Mouse (Mus musculus): ENCODE results near the gene Armc7.
"Not testable (repeated sequence)": the region's sequence is repeated elsewhere in the genome, so short reads cannot be mapped to it uniquely, and the experiment has no call there.

DNA sequence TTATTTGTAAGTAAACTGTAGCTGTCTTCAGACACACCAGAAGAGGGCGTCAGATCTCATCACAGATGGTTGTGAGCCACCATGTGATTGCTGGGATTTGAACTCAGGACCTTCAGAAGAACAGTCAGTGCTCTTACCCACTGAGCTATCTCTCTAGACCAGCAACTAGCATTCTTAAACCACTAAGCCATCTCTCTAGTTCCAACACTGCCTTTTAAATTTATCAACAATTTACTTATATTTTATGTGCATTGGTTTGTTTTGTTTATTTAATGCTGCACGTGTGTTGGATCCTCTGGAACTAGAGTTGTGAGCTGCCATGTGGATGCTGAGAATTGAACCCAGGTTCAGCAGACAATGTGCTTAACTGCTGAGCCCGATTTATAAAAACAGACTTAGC lies 51.0 kb downstream of the Armc7 start:
- TF ChIP-seq GATA1 (IDR thresholded peaks at IDR 0.05; ENCODE audit: borderline replicate concordance, low read length); FLI1 (IDR thresholded peaks at IDR 0.05; ENCODE audit: low read length): not testable (repeated sequence)

Data from megakaryocyte, embryonic 14.5 days (primary cell).